Mouse (Mus musculus): ENCODE measurements around the gene Pheta2.
"Not testable (repeated sequence)": the region's sequence is repeated elsewhere in the genome, so short reads cannot be mapped to it uniquely, and the experiment has no call there.

Gene Pheta2

DNA sequence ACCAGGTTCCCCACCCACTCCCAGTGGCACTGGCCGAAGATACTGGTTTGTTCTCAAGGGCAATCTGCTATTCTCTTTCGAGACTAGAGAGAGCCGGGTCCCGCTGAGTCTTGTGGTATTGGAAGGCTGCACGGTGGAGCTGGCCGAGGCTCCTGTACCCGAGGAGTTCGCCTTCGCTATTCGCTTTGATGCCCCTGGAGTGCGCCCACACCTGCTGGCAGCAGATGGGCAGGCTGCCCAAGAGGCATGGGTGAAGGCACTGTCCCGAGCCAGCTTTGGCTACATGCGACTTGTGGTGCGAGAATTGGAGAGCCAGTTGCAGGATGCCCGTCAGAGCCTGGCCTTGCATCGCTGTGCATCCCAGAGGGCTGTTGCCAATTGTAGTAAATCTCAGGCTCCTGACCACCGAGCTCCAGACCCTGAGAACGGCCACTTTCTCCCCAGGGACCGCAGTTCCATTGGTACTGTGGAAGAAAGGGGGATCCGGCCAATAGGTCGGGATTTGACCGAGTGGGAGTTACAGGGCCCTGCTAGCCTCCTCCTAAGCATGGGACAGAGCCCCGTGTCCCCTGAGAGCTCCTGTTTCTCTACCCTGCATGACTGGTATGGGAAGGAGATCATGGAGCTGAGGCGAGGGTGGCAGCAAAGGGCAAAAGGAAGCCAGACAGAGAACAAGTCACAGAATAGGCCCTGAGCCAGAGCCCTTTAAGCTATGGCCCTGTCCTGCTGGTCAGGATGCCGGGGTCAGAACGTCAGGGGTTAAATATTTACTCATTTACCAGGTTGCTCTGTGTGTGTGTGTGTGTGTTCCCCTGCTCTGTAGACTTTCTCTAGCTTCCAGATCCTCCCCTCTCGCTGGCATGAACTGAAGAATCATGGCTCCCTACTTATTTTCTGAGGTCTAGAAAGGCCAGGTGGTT lies 4.9 kb downstream of the Pheta2 start:
- DNase-seq: no peak

DNA sequence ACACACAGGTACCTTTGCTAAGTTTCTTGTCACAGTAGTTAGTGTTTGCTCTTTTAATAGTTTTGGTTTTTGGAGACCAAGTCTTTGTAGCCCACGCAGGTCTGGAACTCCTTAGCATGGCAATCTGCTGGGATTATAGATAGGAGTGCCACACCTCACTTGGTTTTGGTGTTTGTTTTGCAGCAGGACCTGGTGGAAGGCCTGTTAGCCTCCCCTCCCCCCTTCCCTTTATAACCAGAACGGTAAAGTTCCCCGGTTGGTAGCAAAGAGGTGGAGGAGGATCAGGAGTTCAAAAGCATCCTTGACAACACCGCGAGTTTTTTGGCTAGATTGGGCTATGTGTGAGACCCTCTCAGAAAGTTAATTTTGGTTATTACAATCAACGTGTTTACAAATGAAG lies 6.2 kb downstream of the Pheta2 start:
- DNase-seq: no peak

DNA sequence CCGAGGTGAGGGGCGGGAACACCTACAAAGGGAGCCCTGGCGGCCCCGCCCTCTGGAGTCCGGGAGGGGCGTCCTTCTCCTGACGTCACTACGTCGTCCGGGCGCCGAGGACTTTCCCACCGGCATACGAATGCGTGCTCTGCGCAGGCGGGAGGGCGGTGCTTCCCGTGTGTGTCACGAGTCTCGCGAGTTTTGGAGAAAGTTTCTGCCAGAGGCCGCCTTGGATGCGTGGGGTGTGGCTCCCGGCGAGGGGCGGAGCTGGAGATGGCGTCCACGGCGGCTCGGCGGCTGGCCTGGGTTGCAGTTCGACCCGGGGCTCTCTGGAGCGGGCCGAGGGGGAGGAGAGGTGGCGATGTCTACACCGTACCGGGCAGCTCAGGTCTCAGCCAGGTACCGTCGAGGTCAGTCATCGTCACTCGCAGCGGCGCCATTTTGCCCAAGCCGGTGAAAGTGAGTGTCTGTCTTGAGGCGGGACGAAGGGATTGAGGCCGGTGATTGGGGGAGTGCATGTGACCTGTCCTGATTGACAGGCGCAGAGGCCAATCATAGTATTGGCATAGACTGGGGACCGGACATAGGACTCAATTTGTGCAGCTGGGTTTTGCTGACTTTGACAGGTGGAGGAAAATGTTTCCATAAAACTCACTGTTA lies 7.2 kb downstream of the Pheta2 start:
- peak; percentile 97 for DNase-seq

DNA sequence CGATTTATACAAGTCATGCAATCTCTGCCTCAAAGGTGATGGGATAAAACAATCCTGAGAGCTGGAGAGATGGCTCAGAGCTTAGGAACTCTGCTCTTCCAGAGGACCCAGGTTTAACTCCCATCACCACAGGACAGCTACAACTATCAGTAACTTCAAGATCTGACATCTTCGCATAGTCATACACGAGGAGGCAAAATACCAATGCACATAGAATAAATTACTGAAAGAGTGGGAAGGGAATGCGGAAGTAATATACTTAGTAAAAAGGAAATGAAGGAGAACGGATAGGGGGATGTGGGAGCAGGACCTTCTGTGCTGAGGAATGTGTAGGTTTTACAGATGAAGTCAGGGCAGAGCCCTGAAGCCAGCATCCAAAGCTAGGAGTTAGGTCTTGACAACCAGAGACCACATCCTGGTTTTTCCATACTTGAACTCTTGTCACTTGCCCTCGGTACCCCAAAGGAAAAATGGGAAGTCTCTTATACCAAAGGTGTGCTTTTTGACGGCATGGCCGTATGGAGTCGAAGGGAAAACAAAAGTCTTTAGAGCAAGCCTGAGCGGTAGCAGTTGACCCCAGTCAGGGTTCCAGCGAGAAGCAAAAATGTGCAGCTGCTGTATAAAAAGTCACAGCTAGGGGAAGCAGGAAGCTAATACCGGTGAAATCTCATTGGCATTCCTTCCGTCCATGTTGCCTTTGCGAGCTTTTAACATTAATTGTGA lies 8.0 kb downstream of the Pheta2 start:
- no peak for DNase-seq

- no peak for DNase-seq
Measured at GRCm38 (mm10) chr15:82347303-82347676, 8.5 kb downstream of the Pheta2 start.

DNA sequence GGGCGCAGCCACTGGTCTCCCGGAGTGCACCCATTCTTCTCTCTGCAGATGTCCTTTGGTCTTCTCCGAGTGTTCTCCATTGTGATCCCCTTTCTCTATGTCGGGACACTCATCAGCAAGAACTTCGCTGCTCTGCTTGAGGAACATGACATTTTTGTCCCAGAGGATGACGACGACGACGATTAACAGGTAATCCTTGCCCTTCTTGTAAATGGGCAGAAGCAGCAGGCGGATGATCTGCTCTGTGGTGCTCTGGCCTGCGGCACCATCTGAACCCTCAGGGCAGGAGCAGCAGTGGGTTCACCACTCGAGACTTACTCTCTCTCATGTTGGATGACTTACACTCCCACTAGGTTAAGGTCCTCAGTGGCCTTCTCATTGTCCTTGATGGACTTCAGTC lies 9.1 kb downstream of the Pheta2 start:
- DNase-seq: no peak

- DNase-seq: no peak
Measured at GRCm38 (mm10) chr15:82348258-82348998, 9.7 kb downstream of the Pheta2 start.

- DNase-seq: no peak
Measured at GRCm38 (mm10) chr15:82348999-82349341, 10.2 kb downstream of the Pheta2 start.

DNA sequence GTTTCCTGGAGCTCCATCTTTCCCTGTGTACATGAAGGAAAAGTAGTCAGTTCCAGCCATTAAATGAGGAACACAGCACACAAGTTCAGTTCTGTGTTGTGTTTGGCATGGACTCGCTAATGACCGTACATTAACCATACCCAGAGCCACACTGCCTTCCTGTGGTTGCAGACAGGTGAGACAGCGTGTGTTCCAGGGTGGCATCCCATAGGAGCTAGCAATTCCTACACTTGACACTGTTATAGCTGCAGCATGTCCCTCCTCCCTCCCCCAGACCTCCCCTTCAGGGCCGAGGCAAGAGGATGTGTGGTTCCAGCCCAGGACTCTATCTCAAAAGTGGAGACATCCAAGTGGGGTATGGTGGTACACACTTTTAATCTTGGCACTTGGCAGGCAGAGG lies 11.6 kb downstream of the Pheta2 start:
- no peak for DNase-seq

- no peak for DNase-seq
Measured at GRCm38 (mm10) chr15:82351480-82351879, 12.7 kb downstream of the Pheta2 start.

DNA sequence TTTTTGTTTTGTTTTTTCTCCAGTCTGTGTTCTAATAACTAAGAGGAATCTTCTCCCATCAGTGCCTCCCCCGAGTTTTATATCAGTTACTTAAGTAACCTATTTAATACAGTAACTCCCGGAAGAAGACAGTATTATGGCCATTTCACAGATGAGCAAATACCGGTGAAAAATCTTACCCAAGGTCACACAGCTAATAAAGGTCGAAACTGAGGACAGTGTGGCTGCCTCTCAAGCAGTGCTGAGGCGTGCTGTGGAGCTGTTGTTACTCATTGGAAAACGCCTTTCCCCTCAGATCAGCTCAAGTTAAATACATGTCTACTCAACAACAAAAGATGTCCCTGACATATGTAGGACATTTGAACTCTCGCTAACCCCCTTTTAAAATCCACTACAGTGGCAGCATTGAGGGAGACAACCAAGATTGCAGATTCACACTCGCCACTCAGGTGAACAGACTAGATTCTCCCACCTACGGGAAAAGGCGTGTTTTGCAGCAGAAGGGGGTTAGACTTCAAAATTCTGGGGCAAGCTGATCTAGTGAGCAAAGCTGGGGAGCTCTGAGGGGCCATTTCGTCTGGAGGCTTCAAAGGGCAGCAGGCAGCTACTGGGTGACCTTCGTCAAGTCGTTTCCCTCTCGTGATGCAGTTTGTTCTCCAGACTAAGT lies 14.5 kb downstream of the Pheta2 start:
- no peak for DNase-seq

- DNase-seq: no peak
Measured at GRCm38 (mm10) chr15:82353745-82354113, 15.0 kb downstream of the Pheta2 start.

DNA sequence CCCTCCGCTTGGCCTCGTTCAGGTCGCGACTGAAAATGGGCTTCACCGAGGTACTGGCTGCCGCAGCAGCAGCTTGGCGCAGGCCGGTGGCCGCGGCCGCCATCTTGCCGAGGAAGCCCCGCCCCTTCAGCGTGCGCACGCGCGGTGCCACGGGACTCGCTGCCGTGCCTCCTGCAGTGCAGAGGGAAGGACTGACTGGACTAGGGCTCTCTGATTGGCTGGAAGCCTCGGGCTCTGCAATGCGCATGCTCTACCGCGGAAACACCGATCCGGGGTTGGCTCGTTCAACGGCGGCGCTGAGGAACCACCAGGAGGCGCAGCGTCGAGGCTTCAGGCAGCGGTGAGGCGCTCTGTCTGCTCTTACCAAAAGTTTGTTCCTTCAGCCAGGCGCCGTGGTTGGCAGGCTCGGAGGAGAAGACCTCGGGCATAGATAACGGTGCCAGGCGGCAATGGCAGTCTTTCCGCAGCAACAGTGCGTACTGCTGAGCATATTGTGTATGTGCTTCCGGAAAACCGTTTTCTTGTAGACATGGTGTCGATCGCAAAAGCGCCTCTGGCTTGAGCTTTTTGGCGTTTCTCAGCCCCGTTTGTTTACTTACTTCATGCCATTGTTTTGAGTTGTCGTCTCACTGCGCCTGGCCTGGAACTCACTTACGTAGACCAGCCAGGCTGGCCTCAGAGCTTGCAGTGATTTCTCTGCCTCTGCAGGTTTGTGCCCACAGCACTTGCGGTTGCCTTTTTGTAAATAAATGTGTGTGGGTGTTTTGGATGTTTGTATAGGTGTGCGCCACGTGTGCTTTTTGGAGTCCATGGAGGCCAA lies 15.6 kb downstream of the Pheta2 start, which contains the start of gene Ndufa6:
TSS of gene Ndufa6 (minus strand) at position 197 of the 820 bp plus-strand sequence.
- peak; percentile 97 for DNase-seq

- DNase-seq: no peak
Measured at GRCm38 (mm10) chr15:82358431-82359260, 19.9 kb downstream of the Pheta2 start.

GRCm38 (mm10) chr15:82361459-82362018 lies 22.8 kb downstream of the Pheta2 start:
- peak; percentile 1 for DNase-seq

DNA sequence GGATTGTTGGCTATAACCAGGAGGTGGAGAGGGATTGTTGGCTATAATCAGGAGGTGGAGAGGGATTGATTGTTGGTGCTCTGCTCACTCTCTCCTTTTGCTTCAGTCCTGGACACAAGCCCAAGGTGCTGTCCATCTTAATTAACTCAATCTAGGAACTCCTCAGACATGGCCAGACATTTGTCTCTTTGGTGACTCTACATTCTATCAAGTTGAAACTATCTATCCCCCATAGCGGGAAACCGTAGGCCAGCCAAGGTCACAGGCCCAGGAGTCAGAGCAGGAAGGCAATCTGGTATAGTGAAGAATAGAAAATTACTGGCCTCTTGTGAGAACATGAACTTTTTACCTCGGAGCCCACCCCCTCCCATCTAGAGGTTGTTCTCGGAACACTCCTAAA lies 23.5 kb downstream of the Pheta2 start:
- DNase-seq: peak; percentile 0

DNA sequence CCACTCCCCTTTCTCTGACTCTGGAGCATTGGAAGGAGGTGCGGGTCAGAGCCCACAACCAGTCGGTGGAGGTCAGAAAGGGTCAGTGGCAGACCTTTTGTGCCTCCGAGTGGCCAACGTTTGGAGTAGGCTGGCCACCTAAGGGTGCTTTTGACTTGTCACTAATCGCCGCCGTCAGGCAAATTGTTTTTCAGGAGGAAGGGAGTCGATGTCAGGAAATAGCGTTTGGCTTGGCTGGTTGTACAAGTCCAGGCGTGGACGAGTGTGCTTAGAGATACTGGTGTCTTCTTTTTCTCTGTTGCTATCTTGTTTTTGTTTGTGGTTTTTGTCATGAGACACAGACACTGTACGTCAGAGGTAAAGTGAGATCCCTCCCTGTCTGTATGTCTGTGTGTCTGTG lies 25.1 kb downstream of the Pheta2 start:
- DNase-seq: not testable (repeated sequence)

- not testable (repeated sequence) for DNase-seq
Measured at GRCm38 (mm10) chr15:82364561-82364960, 25.8 kb downstream of the Pheta2 start.

GRCm38 (mm10) chr15:82368146-82368545 lies 29.4 kb downstream of the Pheta2 start:
- no peak for DNase-seq

DNA sequence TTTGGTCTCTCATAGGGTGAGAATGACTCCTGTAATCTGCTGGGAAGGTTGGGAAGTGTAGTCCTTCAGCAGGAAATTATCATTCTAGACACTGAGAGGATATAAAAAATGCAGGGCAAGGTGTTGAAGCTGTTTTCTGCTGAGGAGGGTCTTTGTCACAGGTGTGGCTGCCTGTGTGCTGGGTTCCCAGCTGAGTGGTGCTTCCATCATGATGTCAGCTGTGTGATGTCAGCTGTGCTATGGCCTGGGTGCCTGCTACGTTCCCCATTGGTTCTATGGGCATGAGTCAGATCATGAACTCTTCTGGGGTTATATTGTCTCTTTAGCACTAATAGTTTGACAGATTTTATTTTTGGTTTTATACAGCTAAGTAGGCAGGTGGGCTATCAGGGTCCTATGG lies 30.1 kb downstream of the Pheta2 start:
- DNase-seq: no peak
